Mouse (Mus musculus): ENCODE data around the gene Vkorc1. TPM values are rescaled to one million over a fixed set of nuclear protein-coding genes. Genes with fewer than 3 reads are reported as not detected.

The Vkorc1 gene
- polyA plus RNA-seq, 1 experiment from 2014 or later = 106 TPM

Other genes with a start within 250 kb of the Vkorc1 start
- 43.3 and 49.5 TPM in 2 replicates for gene Bcl7c, start 186.7 kb downstream of the Vkorc1 start, polyA plus RNA-seq (2016; fragmentation: Nextera tagmentation; extraction: Ambion mirVana)
- gene Ctf1, start 182.9 kb downstream of the Vkorc1 start, polyA plus RNA-seq (2016; fragmentation: Nextera tagmentation; extraction: Ambion mirVana) = 4.3 and 5.1 TPM in 2 replicates
- 0.10 TPM in 1 of 2 replicates, not detected in the other for gene Ctf2, start 163.5 kb downstream of the Vkorc1 start, polyA plus RNA-seq (2016; fragmentation: Nextera tagmentation; extraction: Ambion mirVana)
- gene Fbxl19, start 151.1 kb downstream of the Vkorc1 start, polyA plus RNA-seq (2016; fragmentation: Nextera tagmentation; extraction: Ambion mirVana) = 3.4 and 3.7 TPM in 2 replicates
- 13.3 and 14.6 TPM in 2 replicates for gene Orai3, start 125.8 kb downstream of the Vkorc1 start, polyA plus RNA-seq (2016; fragmentation: Nextera tagmentation; extraction: Ambion mirVana)
- 12.1 and 14.6 TPM in 2 replicates for gene Setd1a, start 118.9 kb downstream of the Vkorc1 start, polyA plus RNA-seq (2016; fragmentation: Nextera tagmentation; extraction: Ambion mirVana)
- gene Gm49388, start 110.0 kb downstream of the Vkorc1 start, polyA plus RNA-seq (2016; fragmentation: Nextera tagmentation; extraction: Ambion mirVana) = not detected in 2 replicates
- gene Hsd3b7, start 95.0 kb downstream of the Vkorc1 start, polyA plus RNA-seq (2016; fragmentation: Nextera tagmentation; extraction: Ambion mirVana) = 19.0 and 21.1 TPM in 2 replicates
- gene Stx4a, start 71.3 kb downstream of the Vkorc1 start, polyA plus RNA-seq (2016; fragmentation: Nextera tagmentation; extraction: Ambion mirVana) = 44.7 and 47.4 TPM in 2 replicates
- 1.5 and 2.2 TPM in 2 replicates for gene Stx1b, start 71.1 kb downstream of the Vkorc1 start, polyA plus RNA-seq (2016; fragmentation: Nextera tagmentation; extraction: Ambion mirVana)
- 11.5 and 12.9 TPM in 2 replicates for gene Zfp646, start 19.4 kb downstream of the Vkorc1 start, polyA plus RNA-seq (2016; fragmentation: Nextera tagmentation; extraction: Ambion mirVana)
- gene Zfp668, start 18.8 kb downstream of the Vkorc1 start, polyA plus RNA-seq (2016; fragmentation: Nextera tagmentation; extraction: Ambion mirVana) = 11.4 and 13.0 TPM in 2 replicates
- gene Prss53, start 4.6 kb downstream of the Vkorc1 start, polyA plus RNA-seq (2016; fragmentation: Nextera tagmentation; extraction: Ambion mirVana) = 1.5 and 1.7 TPM in 2 replicates
- not detected in 2 replicates for gene Gm21974, start 163 bp downstream of the Vkorc1 start, polyA plus RNA-seq (2016; fragmentation: Nextera tagmentation; extraction: Ambion mirVana)
- 129 and 142 TPM in 2 replicates for gene Bckdk, start 8.5 kb upstream of the Vkorc1 start, polyA plus RNA-seq (2016; fragmentation: Nextera tagmentation; extraction: Ambion mirVana)
- gene Kat8, start 16.9 kb upstream of the Vkorc1 start, polyA plus RNA-seq (2016; fragmentation: Nextera tagmentation; extraction: Ambion mirVana) = 27.5 and 29.0 TPM in 2 replicates
- 0.59 and 0.96 TPM in 2 replicates for gene Prss8, start 34.5 kb upstream of the Vkorc1 start, polyA plus RNA-seq (2016; fragmentation: Nextera tagmentation; extraction: Ambion mirVana)
- 8.3 and 10.0 TPM in 2 replicates for gene Prss36, start 51.1 kb upstream of the Vkorc1 start, polyA plus RNA-seq (2016; fragmentation: Nextera tagmentation; extraction: Ambion mirVana)
- 331 and 335 TPM in 2 replicates for gene Fus, start 71.8 kb upstream of the Vkorc1 start, polyA plus RNA-seq (2016; fragmentation: Nextera tagmentation; extraction: Ambion mirVana)
- gene Pycard, start 98.2 kb upstream of the Vkorc1 start, polyA plus RNA-seq (2016; fragmentation: Nextera tagmentation; extraction: Ambion mirVana) = 28.3 and 31.1 TPM in 2 replicates
- 0.86 and 1.2 TPM in 2 replicates for gene Trim72, start 108.3 kb upstream of the Vkorc1 start, polyA plus RNA-seq (2016; fragmentation: Nextera tagmentation; extraction: Ambion mirVana)
- 0.39 and 0.55 TPM in 2 replicates for gene Itgam, start 167.0 kb upstream of the Vkorc1 start, polyA plus RNA-seq (2016; fragmentation: Nextera tagmentation; extraction: Ambion mirVana)
- gene Gm49368, start 167.1 kb upstream of the Vkorc1 start, polyA plus RNA-seq (2016; fragmentation: Nextera tagmentation; extraction: Ambion mirVana) = not detected in 2 replicates
- 0.04 and 0.19 TPM in 2 replicates for gene Itgax, start 233.9 kb upstream of the Vkorc1 start, polyA plus RNA-seq (2016; fragmentation: Nextera tagmentation; extraction: Ambion mirVana)

All from heart, embryonic 12.5 days (tissue).